Mouse (Mus musculus) heart, embryonic 11.5 days (tissue): ENCODE results near the gene Trappc6a. TPM values are rescaled to one million over a fixed set of nuclear protein-coding genes. Genes with fewer than 3 reads are reported as not detected.
A peak's percentile ranks its signal among the peaks of the same experiment; 100 is the strongest.

Experiments
- ATAC-seq: fragments of 200-750 bp; cut with Nextera tagmentation; replicated peaks from 2 replicates; pipeline ENCODE4 v1.8.0; 2017; ENCODE audit warnings: moderate library complexity; ENCODE audit not compliant: insufficient number of reproducible peaks, low FRiP score, low TSS enrichment
- H3K27ac ChIP-seq: fragments of 300-500 bp; sonication (generic); 2 replicates; pipeline ENCODE4 v1.5.1; 2014; ENCODE audit warnings: mild to moderate bottlenecking, low read depth, low read length
- H3K27me3 ChIP-seq: fragments of 300-500 bp; sonication (generic); 2 replicates; pipeline ENCODE4 v1.6.1; 2014; ENCODE audit warnings: mild to moderate bottlenecking, low read length, mixed read lengths; ENCODE audit not compliant: control insufficient read depth, insufficient read depth
- H3K36me3 ChIP-seq: fragments of 300-500 bp; sonication (generic); 2 replicates; pipeline ENCODE4 v1.6.1; 2014; ENCODE audit warnings: mild to moderate bottlenecking, low read length, moderate library complexity, mixed read lengths; ENCODE audit not compliant: control insufficient read depth, insufficient read depth
- H3K4me1 ChIP-seq: fragments of 300-500 bp; sonication (generic); 2 replicates; pipeline ENCODE4 v1.6.1; 2014; ENCODE audit warnings: low read length; ENCODE audit not compliant: control insufficient read depth, insufficient read depth
- H3K4me2 ChIP-seq: fragments of 300-500 bp; sonication (generic); 2 replicates; pipeline ENCODE4 v1.6.1; 2014; ENCODE audit warnings: mild to moderate bottlenecking, moderate library complexity
- H3K4me3 ChIP-seq: fragments of 300-500 bp; sonication (generic); 2 replicates; pipeline ENCODE4 v1.5.1; 2014; ENCODE audit warnings: low read depth, low read length
- H3K9ac ChIP-seq: fragments of 300-500 bp; sonication (generic); 2 replicates; pipeline ENCODE4 v1.6.1; 2014; ENCODE audit warnings: mild to moderate bottlenecking, low read depth, low read length, moderate library complexity
- H3K9me3 ChIP-seq: fragments of 300-500 bp; sonication (generic); replicated peaks from 2 replicates; pipeline ENCODE4 v1.6.1; 2016; ENCODE audit warnings: low read length; ENCODE audit not compliant: control insufficient read depth
- WGBS: fragments of 180-500 bp; shearing (Covaris S2); extraction: QIAGEN DNeasy Blood & Tissue Kit; methylation state at CpG from one replicate; pipeline ENCODE4 v1.1.7; 2014; ENCODE audit not compliant: insufficient replicate concordance; 5-methylcytosine and 5-hydroxymethylcytosine counted together
- polyA plus RNA-seq: library from polyadenylated mRNA; unstranded; fragments of >200 nt; fragmentation: Nextera tagmentation; extraction: Ambion mirVana; gene quantifications from 2 replicates; pipeline ENCODE4 v1.2.1, GENCODE M21; 2014

Trappc6a gene
- polyA plus RNA-seq, 1 experiment from 2014 or later, result 77.0 TPM

DNA sequence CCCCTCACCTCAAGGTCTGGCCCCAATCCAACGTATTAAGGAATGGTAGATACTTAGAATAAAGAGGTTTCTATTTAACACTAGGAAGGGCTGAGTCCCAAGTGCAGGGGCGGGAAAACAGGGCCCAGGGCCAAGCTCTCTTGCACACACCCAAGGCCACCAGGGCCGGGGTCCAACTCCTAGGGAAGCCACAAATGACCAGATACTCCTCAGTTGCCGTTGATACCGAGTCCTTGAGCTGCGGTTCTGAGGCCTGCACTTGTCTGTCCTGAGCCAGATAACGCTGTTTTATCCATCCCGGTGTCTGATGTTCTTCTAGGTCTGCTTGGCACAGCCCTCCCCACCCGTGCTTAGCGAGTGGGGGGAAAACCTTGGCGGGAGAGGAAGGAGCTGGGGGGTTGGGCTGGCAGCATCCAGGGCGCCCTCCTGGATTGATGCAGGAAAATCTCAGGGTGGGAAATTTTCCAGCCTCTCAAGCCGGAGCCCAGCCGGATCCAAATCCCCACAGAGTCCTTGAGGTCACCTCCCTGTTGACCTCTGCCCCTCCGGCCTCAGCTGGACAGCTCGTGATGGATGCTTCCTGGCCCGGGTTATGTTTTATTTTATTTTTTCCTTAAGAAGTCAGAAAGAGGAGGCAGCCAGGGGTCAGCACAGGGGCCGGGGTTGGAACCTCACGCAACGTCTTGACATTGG lies 12.5 kb upstream of the Trappc6a start:
- Histone ChIP-seq H3K9me3 (no peaks in the 10 kb centered on the region), H3K4me3 (no peak overlapping the region), H3K27ac (no peak overlapping the region), H3K4me1 (0 out of 2 replicates have a peak, but pooled peaks cover 3% of the 10 kb centered on the region), H3K9ac (no peak overlapping the region), H3K27me3 (peaks cover 19% of the 10 kb centered on the region), H3K36me3 (no peaks in the 10 kb centered on the region; the same call in 1 of the 2 replicates), H3K4me2 (no peak overlapping the region)
- 54% methylated on average over 20 of the region's 20 CpGs for WGBS
- ATAC-seq, result no peak

DNA sequence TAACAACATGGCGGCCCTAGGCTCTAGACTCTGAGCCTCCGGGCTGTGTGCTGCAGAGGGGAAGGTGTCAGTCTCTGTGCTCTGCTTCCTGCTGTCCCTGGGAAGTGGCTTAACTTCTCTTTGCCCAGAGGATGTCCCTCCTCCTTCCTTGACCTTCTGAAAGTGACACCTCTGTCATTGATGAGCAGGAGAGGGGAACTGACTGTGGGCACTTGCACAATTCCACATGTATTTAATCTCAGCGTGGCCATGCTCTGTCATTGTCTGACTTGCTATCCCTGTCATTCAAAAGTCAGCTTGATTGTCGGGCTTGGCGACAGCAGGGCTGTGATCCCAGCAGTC lies 12.0 kb upstream of the Trappc6a start:
- Histone ChIP-seq H3K4me2 (no peak overlapping the region), H3K4me1 (0 out of 2 replicates have a peak, but pooled peaks cover 3% of the 10 kb centered on the region), H3K36me3 (no peaks in the 10 kb centered on the region), H3K27ac (no peak overlapping the region), H3K9ac (no peak overlapping the region), H3K4me3 (no peak overlapping the region), H3K9me3 (no peaks in the 10 kb centered on the region), H3K27me3 (peaks cover 14% of the 10 kb centered on the region)
- no peak for ATAC-seq
- WGBS, result 73% methylated on average over 5 of the region's 5 CpGs

DNA sequence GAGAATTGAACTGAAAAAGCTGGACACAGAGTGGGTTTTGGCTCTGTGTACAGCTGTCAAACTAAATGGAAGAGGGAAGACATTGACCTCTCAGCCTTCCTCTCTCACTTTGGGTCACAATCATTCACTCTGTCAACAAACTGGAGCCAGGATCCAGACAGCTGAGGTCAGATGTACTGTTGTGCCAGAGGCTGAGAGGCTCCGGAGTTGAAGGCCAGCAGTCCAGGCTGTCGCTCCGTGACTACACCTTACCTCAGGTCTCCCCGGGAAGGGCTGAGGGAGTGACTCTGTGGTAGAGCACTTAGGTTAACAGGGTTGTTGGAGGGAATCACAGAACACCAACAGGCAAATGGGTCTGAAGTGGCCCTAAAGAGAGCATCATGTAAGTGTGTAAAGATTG lies 9.9 kb upstream of the Trappc6a start:
- ATAC-seq, result no peak
- no peak overlapping the region for H3K27ac ChIP-seq

GRCm38 (mm10) chr7:19500420-19501363 lies 7.5 kb upstream of the Trappc6a start:
- H3K27ac ChIP-seq, result no peak overlapping the region
- ATAC-seq, result no peak
- H3K9ac ChIP-seq, result no peak overlapping the region
- no peaks in the 10 kb centered on the region for H3K4me1 ChIP-seq
- H3K9me3 ChIP-seq, result no peaks in the 10 kb centered on the region
- H3K36me3 ChIP-seq, result no peaks in the 10 kb centered on the region
- H3K4me3 ChIP-seq, result no peak overlapping the region
- WGBS, result 64% methylated on average over 12 of the region's 12 CpGs
- H3K27me3 ChIP-seq, result no peaks in the 10 kb centered on the region
- H3K4me2 ChIP-seq, result no peak overlapping the region

More for the DNA sequence above, 9.9 kb upstream of the Trappc6a start:
- Histone ChIP-seq H3K9ac (no peak overlapping the region), H3K27me3 (peaks cover 3% of the 10 kb centered on the region; the same call in 1 of the 2 replicates), H3K9me3 (no peaks in the 10 kb centered on the region), H3K4me2 (no peak overlapping the region), H3K4me1 (no peaks in the 10 kb centered on the region), H3K36me3 (no peaks in the 10 kb centered on the region), H3K4me3 (no peak overlapping the region)
- 60% methylated on average over 4 of the region's 4 CpGs for WGBS

- ATAC-seq, result no peak
- H3K27ac ChIP-seq, result no peak overlapping the region
- H3K4me3 ChIP-seq, result no peak overlapping the region
- no peaks in the 10 kb centered on the region for H3K36me3 ChIP-seq
- H3K27me3 ChIP-seq, result no peaks in the 10 kb centered on the region
- no peaks in the 10 kb centered on the region for H3K9me3 ChIP-seq
- H3K4me1 ChIP-seq, result no peaks in the 10 kb centered on the region
- H3K4me2 ChIP-seq, result no peak overlapping the region
- 78% methylated on average over 4 of the region's 4 CpGs for WGBS
- H3K9ac ChIP-seq, result no peak overlapping the region
These were observed 6.5 kb upstream of the Trappc6a start for GRCm38 (mm10) chr7:19501658-19502057.

DNA sequence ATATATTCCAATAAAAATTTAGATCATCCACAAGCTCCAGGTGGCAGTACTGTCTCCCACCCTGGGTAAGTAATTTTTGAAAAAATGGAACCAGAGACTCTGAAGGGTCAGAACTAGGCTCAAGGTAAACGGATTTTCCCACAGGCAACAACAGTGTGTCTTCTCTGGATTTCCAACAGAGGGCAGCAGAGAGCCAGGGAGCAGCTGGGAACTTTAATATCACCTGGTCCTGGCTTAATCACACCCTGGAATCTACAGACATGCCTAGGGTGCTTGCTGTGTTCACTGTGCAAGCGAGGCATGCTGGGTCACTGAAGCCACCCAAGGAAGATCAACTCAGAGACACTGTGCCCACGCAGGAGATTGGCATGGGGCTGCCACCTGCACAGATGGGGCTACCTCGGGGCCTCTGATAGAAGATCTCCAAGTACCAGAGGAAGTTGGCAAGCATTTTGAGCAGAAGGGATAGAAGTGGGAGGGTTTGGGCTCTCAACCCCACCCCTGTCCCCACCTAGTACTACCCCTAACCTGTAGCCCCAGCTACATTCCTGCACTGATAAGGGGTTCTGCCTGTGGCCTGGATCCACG lies 4.6 kb upstream of the Trappc6a start:
- no peak overlapping the region for H3K4me2 ChIP-seq
- H3K9ac ChIP-seq, result no peak overlapping the region
- no peaks in the 10 kb centered on the region for H3K27me3 ChIP-seq
- H3K4me1 ChIP-seq, result no peaks in the 10 kb centered on the region; the same call in 1 of the 2 replicates
- no peaks in the 10 kb centered on the region for H3K9me3 ChIP-seq
- H3K27ac ChIP-seq, result no peak overlapping the region
- no peaks in the 10 kb centered on the region for H3K36me3 ChIP-seq
- 33% methylated on average over 5 of the region's 5 CpGs for WGBS
- no peak overlapping the region for H3K4me3 ChIP-seq
- no peak for ATAC-seq

- Histone ChIP-seq H3K9me3 (no peaks in the 10 kb centered on the region), H3K27me3 (no peaks in the 10 kb centered on the region), H3K9ac (no peak overlapping the region), H3K4me3 (no peak overlapping the region), H3K4me2 (peak overlapping the region; percentile 99), H3K4me1 (peaks cover 7% of the 10 kb centered on the region; the same call in 1 of the 2 replicates), H3K27ac (no peak overlapping the region), H3K36me3 (0 out of 2 replicates have a peak, but pooled peaks cover 2% of the 10 kb centered on the region)
- 36% methylated on average over 6 of the region's 6 CpGs for WGBS
- ATAC-seq, result no peak
These were observed 1.9 kb upstream of the Trappc6a start for GRCm38 (mm10) chr7:19506326-19506725.

DNA sequence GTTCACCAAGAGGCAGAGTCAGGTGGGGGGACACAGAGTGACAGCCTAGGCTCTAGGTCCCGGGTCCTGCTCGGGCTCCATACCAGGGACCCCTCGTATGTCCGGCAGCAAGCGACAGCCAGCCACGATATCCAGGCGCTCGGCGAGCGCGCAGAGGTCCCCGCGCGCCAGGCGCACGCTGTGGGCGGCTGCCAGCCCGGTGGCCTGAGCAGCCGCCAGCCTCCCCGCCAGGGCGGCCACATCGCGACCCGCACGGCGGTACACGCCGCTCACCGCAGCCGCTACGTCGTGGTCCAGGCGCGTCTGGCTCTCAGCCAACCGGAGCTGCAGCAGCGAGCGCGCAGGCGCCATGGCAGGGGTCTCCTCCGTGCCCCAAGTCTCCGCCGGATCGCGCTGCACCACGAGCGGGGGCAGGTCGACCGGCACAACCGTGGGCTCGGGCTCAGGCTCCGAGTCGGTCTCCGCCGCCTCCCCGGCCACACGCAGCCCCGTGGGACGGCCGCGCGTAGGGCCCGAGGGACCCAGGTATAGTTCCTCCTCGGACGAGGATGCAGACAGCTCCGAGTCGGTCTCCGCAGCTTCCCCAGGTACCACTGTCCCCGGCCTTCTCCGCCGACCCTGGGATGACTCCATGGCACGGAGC lies 1.1 kb upstream of the Trappc6a start:
- Histone ChIP-seq H3K4me3 (peak overlapping the region; percentile 83), H3K27me3 (no peaks in the 10 kb centered on the region), H3K4me2 (peak overlapping the region; percentile 99), H3K36me3 (0 out of 2 replicates have a peak, but pooled peaks cover 3% of the 10 kb centered on the region), H3K9me3 (no peaks in the 10 kb centered on the region), H3K9ac (peak overlapping the region; percentile 94), H3K4me1 (peaks cover 7% of the 10 kb centered on the region; the same call in 1 of the 2 replicates), H3K27ac (0 out of 2 replicates have a peak overlapping the region, but pooled peaks have one; percentile 6)
- under 1% methylated on average over 71 of the region's 71 CpGs for WGBS
- ATAC-seq, result 0 out of 2 replicates have a peak, but pooled peaks have one; percentile 3
